Mouse (Mus musculus) T-helper 17 cell (primary cell): ENCODE data around the gene Gm6309.
"Not testable (repeated sequence)": the region's sequence is repeated elsewhere in the genome, so short reads cannot be mapped to it uniquely, and the experiment has no call there.

ENCODE experiments used
- in situ Hi-C, 2 experiments: fragments of 300-600 bp; cut with MboI, MseI; formaldehyde crosslinking; loops; 1 replicate in 1 of 2; 2 replicates in 1 of 2; pipeline ENCODE4 v1.15.1; 2025; ENCODE audit warnings: high pct_unique_total_duplicates in 2 of 2

Gene Gm6309

DNA sequence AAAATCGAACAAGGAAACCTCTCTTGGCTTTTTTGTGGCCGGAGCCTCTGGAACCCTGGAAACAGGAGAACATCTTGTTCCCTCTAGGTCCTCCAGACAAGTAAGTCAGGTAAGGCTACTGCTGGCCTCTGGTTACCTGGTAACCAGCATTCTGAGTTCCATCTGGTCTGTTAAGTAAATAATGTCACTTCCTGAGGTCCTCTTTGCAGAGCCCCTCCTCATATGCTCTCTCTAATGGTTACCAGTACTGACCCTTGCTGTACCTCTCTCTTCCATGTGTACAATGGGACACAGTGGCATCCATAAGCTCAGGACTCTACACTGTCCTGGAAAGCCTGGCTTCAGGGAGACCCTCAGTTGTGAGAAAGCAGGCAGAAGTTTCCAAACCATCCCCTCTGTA, at the start of gene Gm6309:
TSS of gene Gm6309 (minus strand) at position 101 of the 400 bp plus-strand sequence.
- in situ Hi-C loops: not testable (repeated sequence)

- in situ Hi-C loops: loop anchor here (25.0 kb wide), 4 partner anchors 857 to 1968 kb away; partner anchors contain the start of genes Bri3 (in 1 of the 2), Pomp (in 1 of the 2), Zkscan14 (in 1 of the 2) and Zkscan5 (in 1 of the 2)
Measured at GRCm38 (mm10) chr5:146205537-146205936, 35.0 kb upstream of the Gm6309 start.

DNA sequence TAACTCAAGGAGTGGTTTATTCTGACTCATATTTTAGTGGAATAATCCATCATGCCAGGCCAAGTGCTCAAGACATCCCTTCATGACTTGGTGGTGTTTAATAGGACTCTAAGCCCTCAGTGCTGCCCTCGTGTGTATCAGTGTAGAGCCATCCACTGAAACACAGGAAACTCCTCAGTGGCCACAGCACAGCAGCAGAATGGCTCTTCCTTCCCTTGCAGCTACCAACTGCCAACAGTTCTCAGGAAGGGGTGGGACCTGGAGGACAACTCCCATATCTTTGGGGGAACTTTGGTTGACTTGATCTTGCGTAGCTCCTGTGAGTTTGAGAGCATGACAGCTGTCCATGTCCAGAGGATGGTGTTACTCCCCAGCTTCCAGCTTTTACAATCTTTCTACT, 33.4 kb upstream of the Gm6309 start:
- in situ Hi-C loops: loop anchor here (5.0 to 25.0 kb wide), 5 partner anchors 63 to 1967 kb away; partner anchors contain the start of genes Bri3 (in 1 of the 2), Pomp (in 1 of the 2), Zkscan14 (in 1 of the 2) and Zkscan5 (in 1 of the 2)

DNA sequence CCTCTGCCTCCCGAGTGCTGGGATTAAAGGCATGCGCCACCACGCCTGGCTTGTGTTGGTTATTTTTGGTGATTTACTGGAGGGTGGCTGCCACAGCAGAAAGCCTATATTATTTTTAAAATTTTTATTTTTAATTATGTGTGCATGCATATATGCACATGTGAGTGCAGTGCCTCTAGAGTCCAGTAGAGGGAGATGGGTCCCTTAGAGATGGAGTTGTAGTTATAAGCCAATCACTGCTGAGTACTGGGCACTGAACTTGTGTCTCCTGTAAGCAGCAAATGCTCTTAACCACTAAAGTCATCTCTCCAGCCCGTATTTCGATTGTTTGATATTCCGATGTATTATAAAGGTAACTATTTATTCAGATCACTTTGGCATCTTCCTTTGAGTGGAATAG, 30.1 kb upstream of the Gm6309 start:
- in situ Hi-C loops: loop anchor here (5.0 to 25.0 kb wide), 5 partner anchors 67 to 1963 kb away; partner anchors contain the start of genes Bri3 (in 1 of the 2), Pomp (in 1 of the 2), Zkscan14 (in 1 of the 2) and Zkscan5 (in 1 of the 2)

GRCm38 (mm10) chr5:146199540-146199939, 29.0 kb upstream of the Gm6309 start:
- in situ Hi-C loops: loop anchor here (10.0 kb wide), 2 partner anchors 905 to 945 kb away; no protein-coding TSS in a partner anchor

GRCm38 (mm10) chr5:146199073-146199472, 28.6 kb upstream of the Gm6309 start:
- in situ Hi-C loops: loop anchor here (10.0 kb wide), 2 partner anchors 904 to 944 kb away; no protein-coding TSS in a partner anchor

- in situ Hi-C loops: loop anchor here (5.0 to 10.0 kb wide), 4 partner anchors 109 to 939 kb away; no protein-coding TSS in a partner anchor
Measured at GRCm38 (mm10) chr5:146193360-146193759, 22.8 kb upstream of the Gm6309 start.

GRCm38 (mm10) chr5:146190501-146191269, 20.2 kb upstream of the Gm6309 start:
- in situ Hi-C loops: loop anchor here (5.0 to 10.0 kb wide), 4 partner anchors 112 to 936 kb away; no protein-coding TSS in a partner anchor

DNA sequence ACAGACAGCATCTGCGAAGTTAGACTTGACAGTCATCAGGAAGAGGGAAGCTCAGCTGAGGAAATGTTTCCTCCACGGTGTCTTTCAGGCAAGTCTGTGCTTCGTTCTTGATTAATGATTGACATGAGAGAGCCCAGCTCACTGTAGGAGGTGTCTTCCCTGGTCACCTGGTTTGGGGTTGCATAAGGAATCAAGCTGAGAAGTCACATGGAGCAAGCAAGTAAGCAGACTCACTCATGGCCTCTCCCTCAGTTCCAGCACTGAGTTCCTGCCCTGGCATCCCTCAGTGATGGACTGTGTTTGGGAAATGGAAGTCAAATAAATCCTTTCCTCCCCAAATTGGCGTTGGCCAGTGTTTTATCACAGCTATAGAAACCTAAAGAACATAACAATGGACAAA, 19.6 kb upstream of the Gm6309 start:
- in situ Hi-C loops: loop anchor here (5.0 to 10.0 kb wide), 4 partner anchors 112 to 935 kb away; no protein-coding TSS in a partner anchor

GRCm38 (mm10) chr5:146188712-146189111, 18.2 kb upstream of the Gm6309 start:
- in situ Hi-C loops: loop anchor here in 1 of 2 experiments (10.0 kb wide), 1 partner anchor 296 kb away; the partner anchor contains the start of gene Gm6408

DNA sequence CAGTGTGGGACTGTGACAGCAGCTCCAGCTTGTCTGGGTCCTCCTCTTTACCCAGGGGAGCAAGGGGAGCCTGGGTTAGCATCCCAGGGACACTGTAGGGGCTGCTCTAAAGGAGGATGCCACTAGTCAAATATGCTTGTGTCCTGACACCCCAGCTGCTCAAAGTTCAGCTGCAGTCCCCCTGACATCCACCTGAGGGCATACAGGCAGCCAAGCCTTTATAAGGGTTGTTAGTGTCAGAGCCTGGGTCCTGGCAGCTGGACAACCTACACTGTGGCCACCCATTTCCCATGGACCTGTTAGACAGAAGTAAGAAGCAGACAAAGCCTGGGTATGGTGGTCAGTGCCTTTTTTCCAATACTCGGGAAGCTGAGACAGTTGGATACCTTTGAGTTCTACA, 17.6 kb upstream of the Gm6309 start:
- in situ Hi-C loops: loop anchor here in 1 of 2 experiments (10.0 kb wide), 1 partner anchor 297 kb away; the partner anchor contains the start of gene Gm6408

GRCm38 (mm10) chr5:146187441-146187840, 16.9 kb upstream of the Gm6309 start:
- in situ Hi-C loops: loop anchor here in 1 of 2 experiments (10.0 kb wide), 1 partner anchor 297 kb away; the partner anchor contains the start of gene Gm6408

DNA sequence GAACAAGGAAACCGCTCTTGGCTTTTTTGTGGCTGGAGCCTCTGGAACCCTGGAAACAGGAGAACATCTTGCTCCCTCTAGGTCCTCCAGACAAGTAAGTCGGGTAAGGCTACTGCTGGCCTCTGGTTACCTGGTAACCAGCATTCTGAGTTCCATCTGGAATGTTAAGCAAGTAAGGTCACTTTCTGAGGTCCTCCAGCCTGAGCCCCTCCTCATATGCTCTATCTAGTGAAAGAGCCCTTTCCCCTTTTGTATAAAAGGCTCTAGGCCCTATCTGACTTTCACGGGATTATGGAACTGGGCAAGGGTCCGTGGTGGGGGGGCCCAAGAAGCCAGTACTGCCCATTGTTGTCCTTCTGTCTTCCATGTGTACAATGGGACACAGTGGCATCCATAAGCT, 14.7 kb upstream of the Gm6309 start, which contains the start of gene 1700001J03Rik:
TSS of gene 1700001J03Rik (minus strand) at position 101 of the 400 bp plus-strand sequence.
- in situ Hi-C loops: loop anchor here in 1 of 2 experiments (10.0 kb wide), 1 partner anchor 300 kb away; the partner anchor contains the start of gene Gm6408

DNA sequence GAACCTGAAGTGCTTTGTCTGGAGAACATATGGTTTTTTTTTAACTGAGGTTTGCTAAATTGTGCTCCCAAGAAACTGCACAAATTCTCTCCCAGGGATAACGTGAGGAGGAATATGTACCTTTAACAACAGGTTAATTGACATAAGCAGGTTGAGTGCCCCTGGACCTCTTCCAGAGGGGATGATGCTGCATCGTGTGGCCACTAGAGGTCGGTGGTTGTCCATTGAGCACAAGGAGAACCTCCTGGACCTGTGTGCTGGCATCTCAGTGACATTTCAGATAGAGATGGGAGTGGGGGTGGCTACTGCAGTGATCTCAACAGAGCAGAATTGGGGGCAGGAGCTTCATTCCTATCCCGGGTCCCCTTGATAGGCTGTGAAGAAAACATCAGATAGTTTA, 2.2 kb upstream of the Gm6309 start:
- in situ Hi-C loops: not testable (repeated sequence)

- in situ Hi-C loops: not testable (repeated sequence)
Measured at GRCm38 (mm10) chr5:146160439-146160838, 10.1 kb downstream of the Gm6309 start, which contains the start of gene Gm5565. Gene Gm5565 (minus strand): TSS chr5:146160539.

GRCm38 (mm10) chr5:146158326-146158725, 12.2 kb downstream of the Gm6309 start:
- in situ Hi-C loops: loop anchor here (5.0 kb wide), 1 partner anchor 324 kb away; the partner anchor contains the start of gene Gm6408 (in 2 of the 2)

DNA sequence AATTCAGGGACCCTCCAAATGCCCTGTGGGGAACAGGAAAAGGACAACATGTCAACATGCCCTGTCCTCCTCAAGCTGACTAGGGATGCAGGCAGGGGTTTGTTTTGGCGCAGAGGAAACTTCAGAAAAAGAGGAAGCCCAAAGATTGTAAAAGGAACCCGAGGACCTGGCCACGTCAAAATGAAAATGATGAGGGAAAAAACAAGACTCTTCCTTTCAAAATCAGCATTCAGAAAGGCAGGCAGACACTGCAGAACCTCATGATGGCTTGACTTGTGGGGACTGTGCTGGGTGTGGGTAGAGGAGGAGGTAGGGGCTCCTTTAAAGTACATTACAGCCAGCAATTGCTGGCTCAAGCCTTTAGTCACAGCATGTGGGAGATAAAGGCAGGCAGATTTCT, 20.1 kb downstream of the Gm6309 start:
- in situ Hi-C loops: no loop called here

DNA sequence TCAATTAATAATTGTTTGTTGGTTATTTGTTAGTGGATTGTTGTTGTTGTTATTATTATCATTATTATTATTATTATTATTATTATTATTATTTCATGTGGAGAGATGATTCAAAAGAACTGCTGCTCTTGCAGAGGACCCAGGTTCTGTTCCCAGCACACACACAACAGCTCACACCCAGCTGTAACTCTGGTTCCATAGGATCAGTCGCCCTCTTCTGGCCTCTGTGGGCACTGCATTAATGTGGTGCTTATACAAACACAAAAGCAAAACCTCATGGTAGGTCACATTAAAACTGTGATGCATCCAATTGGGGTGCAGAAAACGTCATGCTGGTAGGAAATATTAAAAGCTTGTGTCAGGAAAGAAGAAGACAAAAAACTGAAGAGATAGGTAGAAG, 22.6 kb downstream of the Gm6309 start:
- in situ Hi-C loops: no loop called here
